Mouse (Mus musculus) liver, adult (tissue): ENCODE measurements around the gene Sltm.

Experiments
- GATA4 ChIP-seq: IDR thresholded peaks from 2 replicates; pipeline ENCODE4 v1.6.1; 2014; ENCODE audit warnings: mild to moderate bottlenecking, low read length; ENCODE audit not compliant: insufficient replicate concordance

The Sltm gene

DNA sequence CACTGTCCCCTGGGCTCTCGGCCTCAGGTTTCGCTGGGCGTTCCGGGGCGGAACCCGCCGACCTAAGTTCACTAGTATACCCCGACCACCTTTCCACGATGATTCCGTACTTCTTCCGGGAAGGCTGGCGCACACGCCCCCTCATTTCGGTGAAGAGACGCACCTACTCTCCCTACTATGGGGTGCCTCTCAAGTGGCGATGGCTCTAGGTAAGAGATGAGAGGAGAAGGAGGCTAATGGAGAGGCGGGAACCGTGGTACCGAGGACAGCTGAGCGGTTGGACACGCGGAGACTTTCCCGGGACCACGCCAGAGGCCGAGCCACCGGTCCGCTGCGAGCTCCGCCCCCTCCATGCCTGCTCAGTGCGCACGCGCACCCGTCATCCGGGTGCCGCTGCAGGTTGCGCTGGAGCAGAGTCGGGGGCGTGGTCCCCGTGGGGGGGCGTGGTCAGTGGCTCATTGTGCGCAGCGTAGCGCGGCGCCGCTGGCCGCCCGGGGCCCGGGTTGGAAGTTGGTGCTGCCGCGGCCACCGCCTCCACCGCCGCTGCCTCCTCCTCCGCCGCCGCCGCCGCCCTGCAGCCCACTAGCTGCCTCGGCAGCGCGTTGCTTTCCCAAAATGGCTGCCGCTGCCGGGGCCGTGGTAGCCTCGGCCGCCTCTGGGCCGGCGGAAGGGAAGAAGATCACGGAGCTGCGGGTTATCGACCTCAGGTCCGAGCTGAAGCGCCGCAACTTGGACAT lies at the start of gene Sltm:
Sltm (plus strand) TSS at position 450 of the 737 bp plus-strand sequence.
- no peak for TF ChIP-seq GATA4

DNA sequence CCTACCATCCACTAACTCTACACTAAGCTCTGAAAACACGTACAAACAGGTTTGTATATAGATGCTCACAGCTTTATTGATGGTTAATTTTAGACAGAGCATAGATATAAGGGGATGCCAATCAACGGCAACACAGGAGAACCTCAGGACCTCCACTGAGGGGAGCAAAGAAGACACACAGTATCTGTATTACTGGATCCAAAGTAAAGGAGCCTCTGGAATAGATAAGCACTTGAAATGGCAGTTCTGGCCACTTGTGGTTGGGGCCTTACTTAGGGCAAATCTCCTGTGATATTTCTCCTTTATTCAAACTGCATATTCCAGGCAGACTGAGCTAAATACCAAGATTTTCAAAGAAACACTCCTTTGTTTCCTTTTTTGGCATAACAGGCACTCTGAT lies 49.5 kb upstream of the Sltm start:
- TF ChIP-seq GATA4: no peak

DNA sequence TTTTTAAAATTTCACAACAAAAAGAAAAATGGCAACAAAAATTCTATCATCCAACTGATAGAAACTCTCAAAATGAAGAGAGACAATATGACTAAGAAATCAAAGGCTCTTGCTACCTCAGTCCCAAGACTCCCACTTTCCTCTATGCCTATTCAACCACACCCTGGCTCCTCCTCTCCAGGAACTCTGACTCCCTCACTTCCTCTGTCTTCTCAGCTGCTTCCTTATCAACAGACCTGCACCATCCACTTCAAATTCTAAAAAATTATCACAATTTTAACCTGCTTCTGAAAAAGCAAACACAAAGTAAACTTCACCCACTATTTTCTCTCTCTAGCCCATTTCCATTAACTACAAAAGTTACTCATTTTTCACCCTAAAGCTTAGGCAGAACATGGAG lies 45.6 kb upstream of the Sltm start:
- TF ChIP-seq GATA4: no peak

DNA sequence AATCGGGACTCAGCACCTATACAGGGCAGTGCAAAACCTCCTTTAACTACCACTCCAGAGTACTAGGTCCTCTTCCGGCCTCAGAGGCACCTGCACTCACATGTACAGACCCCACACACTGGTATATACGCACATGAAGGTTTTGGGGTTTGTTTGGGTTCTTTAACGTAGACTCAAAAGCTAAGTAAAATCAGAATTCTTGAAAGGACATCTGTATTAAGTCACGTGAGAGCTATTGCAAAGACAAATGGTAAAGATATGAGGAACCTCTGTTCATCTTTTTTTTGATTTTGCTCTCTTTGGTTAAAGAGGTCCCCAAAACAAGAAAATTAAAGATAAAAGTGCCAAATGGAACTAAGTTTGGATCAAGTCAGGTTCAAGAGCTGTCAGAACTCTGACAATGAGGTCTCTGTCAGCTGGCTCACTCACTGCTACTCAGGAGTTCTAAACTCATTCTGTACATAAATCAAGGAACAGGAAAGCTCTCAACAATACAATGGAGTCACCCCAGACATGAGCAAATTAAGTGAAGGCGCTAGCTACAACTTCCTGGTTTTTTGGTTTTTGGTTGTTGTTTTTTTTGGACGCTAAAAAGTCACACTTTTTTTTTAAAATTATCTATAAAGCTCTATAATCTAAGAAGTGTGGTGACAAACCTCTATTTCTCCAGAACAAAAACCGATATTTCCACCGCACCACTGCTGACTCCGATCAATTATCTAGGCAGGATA lies 40.1 kb upstream of the Sltm start:
- no peak for TF ChIP-seq GATA4

DNA sequence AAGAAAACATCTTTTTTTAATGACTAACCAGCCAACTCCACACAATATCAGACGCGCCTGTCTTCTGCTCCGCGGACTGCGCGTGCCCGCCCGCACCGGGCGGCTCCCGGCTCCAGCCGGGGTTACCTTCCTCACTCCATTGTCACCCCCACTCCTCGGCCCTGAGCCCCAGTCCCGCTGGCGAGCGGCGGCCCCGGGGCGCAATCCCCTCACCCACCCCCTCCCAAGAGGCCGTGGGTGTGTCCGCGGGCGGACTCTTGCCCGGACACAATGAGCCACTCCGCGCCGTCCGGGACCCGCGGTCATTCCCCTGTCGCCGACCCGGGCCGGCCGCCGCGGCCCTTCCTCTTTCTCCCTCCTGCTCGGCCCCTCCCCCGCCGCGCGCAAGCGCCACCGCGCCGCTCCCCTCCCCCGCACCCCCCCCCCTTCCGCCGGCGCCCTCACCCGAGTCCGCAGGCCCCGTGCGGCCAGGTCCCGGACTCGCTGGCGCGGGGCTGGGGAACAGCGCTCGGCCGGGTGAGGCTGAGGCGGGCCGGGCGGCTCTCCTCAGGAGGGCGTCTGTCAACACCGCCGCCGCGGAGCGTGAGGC lies 39.4 kb upstream of the Sltm start:
- no peak for TF ChIP-seq GATA4

DNA sequence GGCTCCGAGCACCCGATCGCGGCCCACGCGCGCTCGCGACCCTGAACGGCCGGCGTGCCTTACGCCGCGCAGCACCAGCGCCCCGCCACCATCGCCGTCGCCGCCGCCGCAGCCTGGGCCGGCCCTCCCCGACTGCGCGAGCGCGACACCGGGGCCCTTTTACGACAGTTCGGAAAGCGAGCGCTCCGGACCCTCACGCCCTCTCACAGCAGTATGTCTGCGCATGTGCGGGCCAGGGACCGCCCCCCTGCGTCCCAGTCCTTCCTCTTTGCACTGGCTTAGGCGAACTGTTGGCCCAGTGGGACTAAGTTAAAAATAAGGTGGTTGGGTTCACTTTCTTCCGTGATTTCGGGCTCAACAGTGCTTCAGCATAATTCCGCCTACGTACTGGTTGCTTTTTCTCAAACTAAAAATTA lies 38.9 kb upstream of the Sltm start, which contains the start of gene Rnf111:
Rnf111 (minus strand) TSS at position 100 of the 416 bp plus-strand sequence.
- no peak for TF ChIP-seq GATA4

DNA sequence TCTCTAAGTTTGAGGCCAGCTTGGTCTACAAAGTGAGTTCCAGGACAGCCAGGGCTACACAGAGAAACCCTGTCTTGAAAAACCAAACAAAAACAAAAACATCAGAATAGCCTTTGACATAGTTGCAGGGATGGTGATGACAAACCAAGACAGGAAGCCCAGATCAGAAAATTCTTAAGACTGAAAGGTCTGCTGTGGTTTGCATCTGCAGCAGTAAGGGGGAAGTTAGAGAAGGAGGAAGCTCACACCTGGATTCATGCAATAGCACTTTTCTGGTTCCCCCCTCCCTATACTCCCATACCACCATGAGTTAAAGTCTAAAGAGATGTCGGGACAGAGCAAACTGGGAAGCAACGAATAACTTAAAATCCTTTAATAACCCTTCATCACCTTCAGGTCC lies 36.4 kb upstream of the Sltm start:
- TF ChIP-seq GATA4: no peak

DNA sequence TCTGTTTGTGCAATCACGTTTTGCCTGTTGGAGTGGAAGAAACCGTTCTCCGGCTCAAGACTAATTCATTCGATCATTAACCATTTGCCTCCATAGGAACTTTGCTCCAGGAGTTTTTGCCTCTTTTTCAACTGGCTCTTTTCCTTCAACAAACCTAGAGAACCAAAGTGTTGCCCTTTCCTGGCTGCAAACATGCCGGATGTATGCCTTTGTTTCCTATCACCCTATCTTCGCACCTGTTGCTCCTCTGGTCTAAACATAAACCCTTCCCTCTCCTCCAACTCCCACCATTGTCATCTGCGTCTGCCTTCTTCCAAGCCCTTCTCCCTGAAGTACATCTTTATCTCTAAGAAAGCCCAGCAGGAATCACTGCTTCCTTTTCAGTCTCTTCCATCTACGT lies 35.8 kb upstream of the Sltm start:
- no peak for TF ChIP-seq GATA4

DNA sequence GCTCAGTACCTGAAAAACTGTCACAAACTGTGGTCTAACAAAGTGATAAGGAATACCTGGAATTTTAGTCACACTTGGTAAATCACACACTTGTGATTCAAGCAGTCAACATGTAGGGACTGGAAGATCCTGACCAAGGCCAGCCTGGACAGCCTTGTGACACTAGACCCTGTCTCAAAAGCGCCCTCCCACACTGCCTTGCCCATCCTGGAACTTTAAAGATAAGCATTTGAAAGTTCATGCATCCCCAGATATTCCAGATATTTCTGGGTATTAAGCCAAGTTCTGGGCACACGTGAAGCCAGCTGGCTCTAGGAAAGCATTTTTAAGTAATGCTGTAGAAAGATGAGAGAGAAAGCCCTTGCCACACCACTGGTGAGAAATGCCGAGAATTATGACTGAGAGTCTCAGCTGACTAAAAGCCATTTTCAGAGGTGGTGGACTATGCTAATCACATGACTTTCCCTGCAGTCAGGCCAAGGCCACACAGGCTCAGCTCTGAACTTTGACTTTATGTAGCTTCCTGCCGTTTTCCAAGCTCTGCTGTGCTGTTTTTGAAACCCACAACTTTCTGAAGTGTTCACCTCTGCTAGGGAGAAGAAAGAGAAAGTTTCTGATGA lies 32.5 kb upstream of the Sltm start:
- no peak for TF ChIP-seq GATA4

DNA sequence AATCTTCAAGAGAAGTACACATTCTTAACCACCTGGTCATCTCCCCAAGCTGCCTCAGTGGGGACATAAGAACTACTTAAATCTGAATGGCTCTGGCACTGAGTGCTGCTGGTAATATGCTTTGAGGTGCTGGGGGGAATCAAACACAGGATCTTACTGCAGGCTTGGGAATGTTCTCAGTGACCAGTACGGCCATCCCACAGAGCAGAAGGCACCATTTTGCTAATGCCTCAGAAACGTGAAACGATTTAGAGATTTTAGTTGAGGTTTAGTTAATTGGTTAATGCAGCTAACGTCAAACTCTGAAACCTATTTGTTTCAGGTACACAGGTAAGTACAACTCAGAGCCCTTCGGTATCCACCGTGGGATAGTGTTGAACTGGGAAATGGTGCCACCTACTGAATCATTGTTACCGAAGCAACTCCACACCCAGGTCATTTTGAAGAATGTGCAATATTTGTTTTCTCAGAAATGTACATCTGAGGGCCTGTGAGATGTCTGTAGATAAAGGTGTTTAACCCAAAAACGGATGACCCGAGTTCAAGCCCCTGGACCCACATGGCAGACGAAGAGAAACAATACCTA lies 31.5 kb upstream of the Sltm start:
- TF ChIP-seq GATA4: no peak

DNA sequence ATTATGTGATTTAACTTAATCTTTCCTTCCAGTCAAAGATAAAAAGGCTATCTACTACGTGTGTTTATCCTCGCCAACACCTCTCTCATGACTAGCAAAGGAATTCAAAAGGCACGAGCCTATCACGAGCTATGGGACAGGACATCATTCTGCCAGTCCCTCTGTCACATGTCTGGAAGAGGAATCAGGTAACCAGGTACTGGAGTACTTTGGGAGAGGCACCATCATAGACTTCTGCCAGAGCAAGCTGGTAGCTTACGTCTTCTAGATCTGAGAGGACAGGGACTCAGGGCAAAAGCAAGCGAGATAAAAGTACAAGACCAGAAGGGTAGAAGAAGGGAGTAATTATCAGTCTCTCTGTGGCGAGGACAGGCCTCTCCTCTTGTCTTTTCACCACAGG lies 30.9 kb upstream of the Sltm start:
- TF ChIP-seq GATA4: no peak

DNA sequence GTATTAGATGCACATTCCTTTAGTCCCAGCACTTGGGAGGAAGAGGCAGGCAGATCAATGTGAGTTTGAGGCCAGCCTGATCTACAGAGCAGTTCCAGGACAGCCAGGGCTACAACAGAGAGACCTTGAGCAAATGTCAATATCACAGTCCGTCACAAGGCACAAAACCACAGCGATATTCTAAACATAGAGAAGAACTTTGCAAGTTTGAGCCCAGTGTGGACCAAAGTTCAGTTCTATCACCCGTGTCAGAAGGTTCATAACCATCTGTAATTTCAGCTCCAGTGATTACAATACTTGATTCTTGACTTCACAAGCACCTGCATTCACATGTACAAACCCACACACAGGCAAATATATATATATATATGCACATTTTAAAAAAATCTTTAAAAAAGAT lies 21.9 kb upstream of the Sltm start:
- TF ChIP-seq GATA4: no peak

DNA sequence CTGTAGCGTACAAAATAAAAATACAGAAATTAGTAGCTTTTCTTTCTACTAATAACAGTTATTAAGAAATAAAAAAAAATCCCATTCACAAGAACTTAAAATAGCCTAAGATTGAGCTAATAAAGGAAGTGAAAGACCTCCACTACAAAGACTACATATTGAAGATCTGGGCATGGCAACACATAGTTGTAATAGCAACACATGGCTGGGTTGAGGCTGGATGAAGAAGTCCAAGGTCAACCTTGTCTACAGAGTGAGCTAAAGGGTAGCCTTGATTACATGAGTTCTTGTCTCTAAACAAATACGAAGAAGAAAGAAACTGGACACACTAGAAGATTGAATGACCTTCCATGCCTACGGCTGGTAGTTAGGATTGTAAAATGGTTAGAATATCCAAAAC lies 18.7 kb upstream of the Sltm start:
- TF ChIP-seq GATA4: no peak

DNA sequence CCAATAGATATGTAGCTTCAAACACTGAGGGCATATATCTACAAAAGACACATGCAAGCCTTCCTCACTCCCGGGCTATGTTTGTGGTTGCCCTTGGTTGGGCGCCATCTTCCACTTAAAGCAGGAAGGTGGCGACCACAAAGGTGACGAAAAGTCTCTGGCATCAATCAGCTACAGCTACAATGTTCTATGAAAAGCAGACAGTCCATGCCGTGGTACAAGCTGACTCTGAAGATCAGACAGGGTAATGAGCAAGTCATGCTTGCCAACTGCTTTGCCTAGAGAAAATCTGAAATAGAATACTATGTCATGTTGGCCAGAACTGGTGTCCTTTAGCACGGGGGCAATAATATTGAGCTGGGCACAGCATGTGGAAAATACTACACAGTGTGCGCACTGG lies 18.2 kb upstream of the Sltm start:
- TF ChIP-seq GATA4: no peak

DNA sequence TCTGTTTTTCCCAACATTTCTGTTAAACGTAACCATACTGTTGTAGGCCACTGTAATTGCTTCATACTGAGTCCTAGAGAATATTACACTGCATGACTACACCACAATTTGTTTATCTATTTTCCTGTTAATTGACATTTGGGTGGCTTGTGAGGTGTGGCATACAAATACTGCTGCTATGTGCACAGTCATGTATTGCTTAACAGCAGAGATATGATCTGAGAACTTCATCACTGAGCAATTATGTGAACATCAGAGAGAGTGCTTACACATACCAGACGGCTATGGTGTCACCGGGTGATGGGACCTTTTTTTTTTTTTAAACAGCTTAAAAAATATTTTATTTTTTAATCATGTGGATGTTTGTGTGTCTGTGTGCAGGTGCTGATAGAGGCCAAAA lies 9.2 kb upstream of the Sltm start:
- TF ChIP-seq GATA4: no peak
